Mouse (Mus musculus) megakaryocyte, embryonic 14.5 days (primary cell): ENCODE measurements around the gene Nebl. TPM values are rescaled to one million over a fixed set of nuclear protein-coding genes. Genes with fewer than 3 reads are reported as not detected.
"Not testable (repeated sequence)": the region's sequence is repeated elsewhere in the genome, so short reads cannot be mapped to it uniquely, and the experiment has no call there.

Source experiments
- H3K27me3 ChIP-seq: replicated peaks from 2 replicates; pipeline ENCODE3; 2012; ENCODE audit warnings: inconsistent platforms
- H3K36me3 ChIP-seq: replicated peaks from 2 replicates; pipeline ENCODE3; 2012; ENCODE audit warnings: low read length, inconsistent platforms, mixed read lengths
- H3K4me1 ChIP-seq: 2 replicates; pipeline ENCODE4 v1.6.1; 2012; ENCODE audit warnings: inconsistent platforms
- H3K4me3 ChIP-seq: replicated peaks from 2 replicates; pipeline ENCODE3; 2012; ENCODE audit warnings: moderate library complexity, mild to moderate bottlenecking, inconsistent platforms
- H3K9me3 ChIP-seq: 2 replicates; pipeline ENCODE4 v1.6.1; 2012; ENCODE audit warnings: inconsistent platforms
- FLI1 ChIP-seq: IDR thresholded peaks from 2 replicates; pipeline ENCODE4 v1.6.1; 2012; ENCODE audit warnings: low read length, inconsistent platforms, mixed read lengths
- GATA1 ChIP-seq: IDR thresholded peaks from 3 replicates; pipeline ENCODE4 v1.6.1; 2012; ENCODE audit warnings: mixed read lengths, low read length, inconsistent platforms, borderline replicate concordance
- polyA plus RNA-seq: library from polyadenylated mRNA; stranded (reverse); fragments of >175 nt; gene quantifications from 2 replicates; pipeline ENCODE4 v1.2.3, GENCODE M21; 2012; ENCODE audit warnings: low replicate concordance; ENCODE audit not compliant: insufficient read depth

Nebl gene
- polyA plus RNA-seq, 1 experiment = 0.04 TPM

- H3K4me1 ChIP-seq = no peaks in the 10 kb centered on the region
- TF ChIP-seq GATA1 (no peak), FLI1 (no peak)
- H3K27me3 ChIP-seq = no peaks in the 10 kb centered on the region
- H3K9me3 ChIP-seq = no peaks in the 10 kb centered on the region
- H3K4me3 ChIP-seq = no peak overlapping the region
- H3K36me3 ChIP-seq = no peaks in the 10 kb centered on the region
These were observed 414.4 kb downstream of the Nebl start for GRCm38 (mm10) chr2:17316850-17317249.

DNA sequence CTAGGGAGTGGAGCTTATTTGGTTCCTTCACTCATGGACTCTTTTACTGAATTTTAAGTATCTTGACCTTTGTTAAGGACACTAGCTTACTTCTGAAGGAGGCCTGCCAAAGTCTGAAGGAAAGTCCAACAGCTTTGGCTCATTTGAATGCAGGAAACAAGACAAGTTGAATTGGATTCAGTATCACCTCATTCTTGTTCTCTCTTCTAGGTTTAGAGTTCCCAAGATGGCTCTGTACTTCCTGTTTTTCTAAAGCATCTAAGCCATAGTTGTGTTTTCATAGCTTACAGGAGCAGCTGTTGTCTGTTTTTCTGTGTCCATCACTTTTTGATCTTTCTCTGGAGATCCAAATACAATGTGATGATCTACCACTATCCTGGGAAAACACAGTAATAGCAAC lies 429.9 kb downstream of the Nebl start:
- H3K9me3 ChIP-seq = no peaks in the 10 kb centered on the region
- no peaks in the 10 kb centered on the region for H3K27me3 ChIP-seq
- H3K36me3 ChIP-seq = no peaks in the 10 kb centered on the region
- no peak for TF ChIP-seq FLI1
- TF ChIP-seq GATA1 = no peak
- H3K4me3 ChIP-seq = no peak overlapping the region
- no peaks in the 10 kb centered on the region for H3K4me1 ChIP-seq

GRCm38 (mm10) chr2:17297496-17297895 lies 433.8 kb downstream of the Nebl start:
- TF ChIP-seq FLI1 (no peak), GATA1 (no peak)
- Histone ChIP-seq H3K4me3 (no peak overlapping the region), H3K9me3 (no peaks in the 10 kb centered on the region)

GRCm38 (mm10) chr2:17295257-17295656 lies 436.0 kb downstream of the Nebl start:
- not testable (repeated sequence) for H3K36me3 ChIP-seq, H3K9me3 ChIP-seq, H3K27me3 ChIP-seq, H3K4me1 ChIP-seq, H3K4me3 ChIP-seq

More at GRCm38 (mm10) chr2:17297496-17297895, 433.8 kb downstream of the Nebl start:
- Histone ChIP-seq H3K27me3 (no peaks in the 10 kb centered on the region), H3K36me3 (no peaks in the 10 kb centered on the region), H3K4me1 (no peaks in the 10 kb centered on the region)
